Mouse (Mus musculus) T-cell, adult 2 months (primary cell): ENCODE measurements around the gene 0610030E20Rik.
A peak's percentile ranks its signal among the peaks of the same experiment; 100 is the strongest.

Source experiments
- DNase-seq: peaks from one replicate; pipeline ENCODE4 v3.0.0; 2022; ENCODE audit warnings: low spot score

The 0610030E20Rik gene

GRCm38 (mm10) chr6:72371147-72371546 lies 24.0 kb downstream of the 0610030E20Rik start:
- no peak for DNase-seq

GRCm38 (mm10) chr6:72371571-72371970 lies 24.5 kb downstream of the 0610030E20Rik start:
- no peak for DNase-seq

GRCm38 (mm10) chr6:72373184-72373583 lies 26.1 kb downstream of the 0610030E20Rik start:
- DNase-seq = no peak

- DNase-seq = no peak
Measured at GRCm38 (mm10) chr6:72374206-72374605, 27.1 kb downstream of the 0610030E20Rik start.

- peak; percentile 9 for DNase-seq
Measured at GRCm38 (mm10) chr6:72374820-72375563, 27.9 kb downstream of the 0610030E20Rik start.

- no peak for DNase-seq
Measured at GRCm38 (mm10) chr6:72378510-72379234, 31.6 kb downstream of the 0610030E20Rik start.

GRCm38 (mm10) chr6:72379377-72380130 lies 32.4 kb downstream of the 0610030E20Rik start:
- DNase-seq = no peak

- DNase-seq = peak; percentile 90
Measured at GRCm38 (mm10) chr6:72380131-72380770, 33.1 kb downstream of the 0610030E20Rik start, which contains the start of gene Vamp5. Gene Vamp5 (minus strand): TSS chr6:72380468.

- DNase-seq = no peak
Measured at GRCm38 (mm10) chr6:72382494-72382893, 35.4 kb downstream of the 0610030E20Rik start.

- DNase-seq = no peak
Measured at GRCm38 (mm10) chr6:72383142-72383820, 36.2 kb downstream of the 0610030E20Rik start.

GRCm38 (mm10) chr6:72383952-72384351 lies 36.8 kb downstream of the 0610030E20Rik start:
- DNase-seq = no peak

- DNase-seq = no peak
Measured at GRCm38 (mm10) chr6:72385258-72385657, 38.1 kb downstream of the 0610030E20Rik start.

- DNase-seq = no peak
Measured at GRCm38 (mm10) chr6:72386561-72386960, 39.4 kb downstream of the 0610030E20Rik start.

- DNase-seq = no peak
Measured at GRCm38 (mm10) chr6:72387816-72388215, 40.7 kb downstream of the 0610030E20Rik start.

GRCm38 (mm10) chr6:72388266-72388665 lies 41.1 kb downstream of the 0610030E20Rik start:
- DNase-seq = no peak

- DNase-seq = no peak
Measured at GRCm38 (mm10) chr6:72388791-72389329, 41.7 kb downstream of the 0610030E20Rik start.

- DNase-seq = no peak
Measured at GRCm38 (mm10) chr6:72389471-72389940, 42.4 kb downstream of the 0610030E20Rik start.

- DNase-seq = peak; percentile 64
Measured at GRCm38 (mm10) chr6:72389941-72390771, 43.0 kb downstream of the 0610030E20Rik start, which contains the start of gene Vamp8. Gene Vamp8 (minus strand): TSS chr6:72390703.

- no peak for DNase-seq
Measured at GRCm38 (mm10) chr6:72390795-72391521, 43.8 kb downstream of the 0610030E20Rik start.
